Mouse (Mus musculus): Measurements from ENCODE around the gene Sephs1.
"Not testable (repeated sequence)": the region's sequence is repeated elsewhere in the genome, so short reads cannot be mapped to it uniquely, and the experiment has no call there.

Sephs1 gene

GRCm38 (mm10) chr2:4907916-4908315 lies 26.6 kb downstream of the Sephs1 start:
- DNase-seq: no peak

DNA sequence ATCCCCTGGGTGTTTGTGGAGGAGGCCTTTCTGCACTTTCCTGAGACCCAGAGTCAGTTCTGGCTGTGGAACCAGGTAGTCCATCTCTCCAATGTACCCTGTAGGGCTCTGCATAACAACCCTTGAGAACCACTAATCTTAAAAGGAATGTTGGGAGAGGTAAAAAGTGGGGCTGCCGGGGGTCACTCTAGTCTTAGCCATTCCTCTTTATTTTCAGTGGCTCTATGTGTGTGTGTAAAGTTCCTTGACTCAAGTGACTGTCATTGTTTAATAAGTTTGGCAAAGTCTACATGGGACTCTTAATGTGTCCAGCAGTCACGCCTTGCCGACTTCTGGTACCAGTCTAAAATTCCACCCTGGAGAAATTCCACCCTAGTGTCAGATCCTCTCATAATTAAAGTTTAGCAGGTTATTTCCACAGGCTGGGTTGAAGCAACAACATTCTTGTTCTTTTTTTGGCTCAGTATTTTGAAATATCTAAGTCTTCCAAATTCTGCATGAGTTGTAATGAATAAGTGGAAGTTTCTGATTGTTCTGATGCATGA lies 27.5 kb downstream of the Sephs1 start:
- peak in 1 of 2 experiments; percentile 36 for DNase-seq

GRCm38 (mm10) chr2:4909909-4910308 lies 28.5 kb downstream of the Sephs1 start:
- DNase-seq: no peak

DNA sequence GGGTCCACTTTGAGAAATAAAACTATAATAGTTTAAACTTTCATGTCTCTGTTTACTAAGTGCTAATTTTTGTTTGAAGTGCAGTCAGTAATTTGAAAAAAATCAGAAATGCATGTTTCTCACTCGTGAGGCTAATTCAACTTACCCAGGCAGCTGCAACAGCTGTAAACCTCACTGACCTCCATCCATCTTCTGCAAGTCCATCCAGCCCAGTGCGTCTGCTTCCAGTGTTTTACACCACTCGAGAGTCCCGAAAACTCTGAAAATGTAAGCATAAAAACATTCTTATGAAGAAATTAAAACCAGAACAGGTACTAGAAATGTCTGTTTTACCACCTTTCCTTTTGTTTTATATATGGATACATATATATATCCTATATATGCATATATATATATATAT lies 29.2 kb downstream of the Sephs1 start:
- no peak for DNase-seq

DNA sequence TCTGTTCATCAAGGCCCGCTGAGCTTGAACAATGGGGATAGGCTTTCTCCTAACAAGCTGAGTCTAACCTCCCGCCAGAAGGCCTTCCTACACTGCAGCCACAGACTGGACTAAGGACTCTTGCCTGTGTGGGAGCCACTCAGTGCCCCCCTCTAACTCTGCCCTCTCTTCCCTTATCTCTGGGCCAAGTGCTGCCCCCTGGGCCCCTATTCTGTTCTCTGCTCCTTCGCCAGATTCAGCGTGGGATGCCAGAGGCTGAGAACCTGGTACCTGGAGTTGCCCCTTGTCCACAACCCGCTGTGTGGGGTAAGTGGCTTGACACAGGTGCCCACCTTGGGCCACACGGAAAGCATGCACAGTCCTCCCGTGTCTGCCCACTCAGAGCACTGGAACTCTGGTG lies 32.6 kb downstream of the Sephs1 start:
- no peak for DNase-seq

DNA sequence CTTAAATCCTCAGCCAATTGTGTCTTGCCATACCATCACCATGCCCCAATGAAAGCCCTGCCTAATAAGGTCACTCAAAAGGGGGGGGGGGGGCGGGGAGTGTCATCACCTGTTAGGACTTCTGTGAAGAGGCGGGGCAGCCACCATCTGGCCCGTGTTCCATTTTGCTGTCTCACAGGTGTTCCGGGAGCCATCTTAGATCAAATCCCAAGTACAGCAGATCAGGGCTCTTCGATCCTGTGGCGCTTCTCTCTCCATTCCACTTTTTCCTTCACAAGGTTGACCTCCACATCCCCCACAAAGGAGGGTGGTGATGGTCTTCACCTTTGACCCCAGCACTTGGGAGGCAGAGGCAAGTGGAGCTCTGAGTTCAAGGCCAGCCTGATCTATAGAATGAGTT lies 34.7 kb downstream of the Sephs1 start:
- no peak for DNase-seq

DNA sequence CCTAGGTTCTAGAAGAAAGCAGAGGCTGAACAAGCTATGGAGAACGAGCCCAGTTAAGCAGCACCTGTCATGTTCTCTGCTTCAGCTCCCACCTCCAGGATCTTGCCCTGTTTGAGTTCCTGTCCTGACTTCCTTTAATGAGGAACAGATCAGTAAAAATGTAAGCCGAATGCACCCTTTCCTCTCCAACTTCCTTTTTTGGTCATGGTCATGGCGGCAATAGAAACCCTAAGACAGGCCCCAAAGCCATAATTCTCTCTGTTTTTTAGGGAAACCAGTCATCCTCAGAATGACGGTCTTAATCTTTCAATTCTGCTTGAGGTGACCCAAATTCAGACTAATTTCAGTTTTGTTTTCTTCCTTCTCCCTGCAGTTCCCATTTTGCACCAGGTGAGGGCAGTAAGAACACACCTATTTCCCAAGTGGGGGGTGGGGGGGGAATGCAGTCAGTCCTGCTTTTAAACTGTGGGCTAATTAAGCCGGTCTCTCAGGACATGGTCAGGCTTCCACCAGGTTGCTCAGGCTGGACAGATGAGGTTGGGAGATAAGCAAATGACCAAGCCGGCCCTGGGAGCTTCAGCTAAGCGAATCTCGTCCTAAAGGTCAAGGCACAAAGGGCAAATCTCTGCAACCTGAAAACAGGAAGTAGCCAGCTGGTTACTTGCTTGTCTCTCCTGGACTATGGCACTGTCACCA lies 36.1 kb downstream of the Sephs1 start:
- peak in 1 of 2 experiments; percentile 65 for DNase-seq

- peak; percentile 90 to 91 for DNase-seq
Observed at GRCm38 (mm10) chr2:4918860-4919739, 37.7 kb downstream of the Sephs1 start, which contains the start of gene Phyh. Phyh (plus strand) TSS chr2:4919019.

DNA sequence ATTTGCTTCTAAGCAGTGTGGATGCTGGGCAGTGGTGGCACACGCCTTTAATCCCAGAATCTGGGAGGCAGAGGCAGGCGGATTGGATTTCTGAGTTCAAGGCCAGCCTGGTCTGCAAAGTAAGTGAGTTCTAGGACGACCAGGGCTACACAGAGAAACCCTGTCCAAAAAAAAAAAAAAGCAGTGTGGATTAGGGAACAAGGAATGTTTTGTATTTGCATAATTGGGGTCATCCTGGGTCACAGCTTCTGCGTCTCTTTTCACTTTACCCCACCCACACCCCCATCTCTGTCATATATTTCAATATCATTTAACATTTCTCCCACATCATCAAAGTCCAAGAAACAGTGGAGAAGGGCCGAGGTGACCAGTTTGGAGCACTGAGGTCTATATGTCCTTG lies 39.7 kb downstream of the Sephs1 start:
- no peak for DNase-seq

GRCm38 (mm10) chr2:4922476-4923164 lies 41.3 kb downstream of the Sephs1 start:
- DNase-seq: no peak

DNA sequence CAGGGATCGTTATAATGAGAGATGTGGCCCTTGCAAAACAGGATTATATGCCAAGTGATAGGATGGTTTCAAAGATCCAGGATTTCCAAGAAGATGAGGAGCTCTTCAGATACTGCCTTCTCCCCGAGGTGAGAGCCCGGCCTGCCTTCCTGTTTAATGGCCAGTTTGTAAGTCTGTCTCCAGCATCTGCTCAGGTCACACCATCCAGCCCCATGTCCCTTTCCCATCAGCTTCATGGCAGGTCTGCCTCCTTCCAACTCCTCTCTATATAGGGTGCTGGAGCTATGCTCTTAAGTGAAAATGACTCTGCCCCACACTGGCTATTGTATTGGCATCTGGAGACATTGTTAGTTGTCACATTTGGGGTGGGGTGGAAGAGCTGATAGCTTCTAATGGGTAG lies 46.0 kb downstream of the Sephs1 start:
- DNase-seq: no peak

- no peak for DNase-seq
Observed at GRCm38 (mm10) chr2:4929230-4929629, 47.9 kb downstream of the Sephs1 start.

DNA sequence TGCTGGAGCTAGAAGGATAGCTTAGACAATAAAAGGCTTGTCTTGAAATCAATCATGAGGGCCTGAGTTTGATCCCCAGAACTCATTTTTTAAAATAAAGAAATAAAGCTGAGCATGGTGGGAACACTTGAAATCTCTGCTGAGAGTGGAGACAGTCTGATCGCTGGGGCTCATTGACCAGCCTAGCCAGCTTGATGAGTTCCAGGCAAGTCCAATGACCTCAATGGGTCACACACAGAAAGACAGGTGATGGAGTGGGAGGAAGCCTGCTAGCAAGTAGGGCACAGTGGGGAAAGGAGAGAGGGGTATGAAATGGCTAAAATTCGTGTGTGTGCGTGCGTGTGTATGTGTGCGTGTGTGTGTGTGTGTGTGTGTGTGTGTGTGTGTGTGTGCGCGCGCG lies 53.2 kb downstream of the Sephs1 start:
- DNase-seq: no peak

- no peak for DNase-seq
Observed at GRCm38 (mm10) chr2:4937931-4938330, 56.6 kb downstream of the Sephs1 start.

DNA sequence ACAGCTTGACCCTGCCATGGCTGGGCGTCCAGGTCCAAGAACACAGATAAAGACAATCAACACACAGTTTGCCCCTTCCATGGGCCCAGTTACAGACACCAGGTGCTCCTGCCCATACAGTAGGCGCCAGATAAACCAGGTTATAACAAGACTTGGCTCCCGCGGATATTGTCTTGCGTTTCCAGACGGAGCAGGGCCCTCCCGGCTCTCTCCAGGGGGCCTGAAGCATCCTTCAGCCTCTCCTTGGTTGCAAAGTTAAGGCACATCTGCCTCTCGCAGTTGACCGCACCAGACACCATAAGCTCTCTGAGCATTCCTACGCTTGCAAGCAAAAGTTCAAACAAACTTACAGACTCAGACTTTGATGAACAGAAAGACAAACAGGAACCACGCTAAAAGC lies 59.5 kb downstream of the Sephs1 start:
- no peak for DNase-seq

- DNase-seq: not testable (repeated sequence)
Observed at GRCm38 (mm10) chr2:4949691-4950090, 68.3 kb downstream of the Sephs1 start.

DNA sequence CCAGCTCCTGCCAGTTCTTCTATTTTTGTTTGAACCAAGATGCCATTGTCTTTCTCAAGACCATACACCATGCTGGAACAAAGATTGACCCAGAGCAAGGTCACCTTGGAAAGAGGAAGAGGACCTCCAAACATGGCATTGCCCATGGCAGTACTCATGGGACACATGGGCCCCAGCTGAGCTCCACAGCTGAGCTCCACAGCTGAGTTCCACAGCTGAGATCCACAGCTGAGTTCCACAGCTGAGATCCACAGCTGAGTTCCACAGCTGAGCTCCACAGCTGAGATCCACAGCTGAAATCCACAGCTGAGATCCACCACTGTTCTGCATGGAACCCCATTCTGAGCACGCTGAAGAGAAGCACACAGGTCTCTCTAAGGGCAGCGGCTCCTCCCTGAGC lies 69.6 kb downstream of the Sephs1 start:
- no peak for DNase-seq

DNA sequence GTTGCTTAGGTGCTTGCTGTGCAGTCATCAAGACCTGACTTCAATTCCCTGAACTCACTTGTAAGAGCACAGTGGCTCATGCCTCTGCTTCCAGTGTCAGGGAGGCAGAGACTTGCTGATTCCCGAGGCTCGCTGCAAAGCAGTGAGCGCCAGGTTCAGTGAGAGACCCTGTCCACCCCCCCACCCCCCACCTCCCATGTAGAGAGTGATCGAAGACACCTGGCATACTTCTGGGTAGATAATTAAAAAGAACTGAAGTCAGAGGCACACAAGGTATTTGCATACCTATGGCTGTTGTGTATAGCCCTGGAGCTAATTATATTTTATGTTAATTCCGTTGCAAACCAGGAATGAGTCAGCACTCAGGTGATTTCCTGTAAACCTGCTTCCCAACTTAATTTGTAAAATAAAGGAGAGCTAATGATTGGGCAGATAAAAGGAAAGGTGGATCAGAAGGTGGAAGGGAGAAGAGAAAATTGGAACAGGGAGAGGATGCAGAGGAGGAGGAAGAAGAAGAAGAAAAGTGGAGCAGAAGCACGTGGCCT lies 72.9 kb downstream of the Sephs1 start:
- DNase-seq: no peak

DNA sequence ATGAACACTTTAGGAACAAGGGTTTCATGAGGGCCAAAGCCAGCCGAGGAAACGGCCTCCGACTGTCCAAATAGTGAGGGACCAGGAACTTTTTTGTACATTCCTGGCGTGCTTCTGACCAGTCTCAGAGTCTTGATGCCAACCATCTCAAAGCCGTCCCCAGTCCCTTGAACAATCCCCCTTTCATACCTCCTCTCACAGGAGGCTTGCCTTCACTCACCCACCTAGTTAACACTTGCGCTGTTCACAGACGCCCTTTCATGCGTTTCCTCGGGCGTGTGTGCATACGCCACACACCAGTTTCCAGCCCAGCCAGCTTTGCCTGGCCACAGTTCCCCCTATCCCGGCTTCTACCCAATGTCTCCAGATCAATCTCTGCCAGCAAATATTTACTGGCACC lies 76.7 kb downstream of the Sephs1 start:
- DNase-seq: no peak

Data from lung, postnatal 4 days (tissue).